Mouse (Mus musculus): ENCODE measurements around the gene Gm9049. TPM values are rescaled to one million over a fixed set of nuclear protein-coding genes. Genes with fewer than 3 reads are reported as not detected.
"Not testable (repeated sequence)": the region's sequence is repeated elsewhere in the genome, so short reads cannot be mapped to it uniquely, and the experiment has no call there.

Gm9049 gene
- not detected in 2 replicates for polyA plus RNA-seq (2016; fragmentation: Nextera tagmentation; extraction: Ambion mirVana)

DNA sequence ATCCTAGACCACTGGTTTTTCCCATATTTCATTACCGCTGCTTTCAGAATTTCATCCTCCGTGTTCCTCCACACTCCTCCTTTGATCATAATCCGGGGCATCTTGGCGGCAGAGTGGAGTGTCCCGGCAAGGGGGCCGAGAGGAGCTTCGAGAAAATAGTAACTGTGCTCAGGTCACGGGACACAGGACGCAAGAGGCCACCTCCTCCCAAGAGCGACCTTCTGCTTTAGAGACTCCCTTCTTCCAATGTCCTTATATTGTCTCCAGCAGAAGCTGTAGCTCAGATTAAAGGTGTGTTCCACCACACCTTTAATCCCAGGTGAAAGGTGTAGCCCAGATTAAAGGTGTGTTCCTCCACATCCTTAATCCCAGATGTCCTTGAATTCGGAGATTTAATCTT lies at the start of gene Gm9049:
Gene Gm9049 (minus strand): TSS at position 101 of the 400 bp plus-strand sequence.
- H3K9me3 ChIP-seq; H3K4me1 ChIP-seq; H3K27me3 ChIP-seq; H3K4me2 ChIP-seq (replicated peaks); H3K4me3 ChIP-seq; ATAC-seq (ENCODE audit: low FRiP score, low read depth); H3K27ac ChIP-seq (replicated peaks); H3K36me3 ChIP-seq; H3K9ac ChIP-seq (replicated peaks): not testable (repeated sequence)
- WGBS: 86% methylated on average over 1 of the region's 11 CpGs

DNA sequence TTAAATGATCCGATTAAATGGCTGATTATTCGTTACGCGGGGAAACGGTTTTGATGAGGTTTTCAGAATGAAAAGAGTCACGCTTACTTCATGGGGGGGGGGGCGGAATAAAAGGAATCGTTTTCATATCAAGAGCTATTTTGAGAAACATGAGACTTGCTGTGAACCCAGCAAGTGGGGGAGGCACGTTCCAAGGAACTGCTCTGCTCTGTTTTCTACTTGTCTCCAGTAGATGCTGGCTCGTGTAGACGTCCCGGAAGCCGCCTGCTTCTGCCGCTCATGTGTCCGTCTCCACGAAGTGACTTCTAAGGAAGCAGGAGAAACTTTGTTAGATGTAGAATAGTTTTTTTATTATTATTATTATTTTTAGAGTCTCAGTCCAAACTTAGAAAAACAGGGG lies 46.0 kb upstream of the Gm9049 start:
- H3K9ac ChIP-seq (replicated peaks): no peak overlapping the region
- no peak for ATAC-seq (ENCODE audit: low FRiP score, low read depth)
- whole genome bisulfite sequencing: 92% methylated on average over 16 of the region's 16 CpGs

DNA sequence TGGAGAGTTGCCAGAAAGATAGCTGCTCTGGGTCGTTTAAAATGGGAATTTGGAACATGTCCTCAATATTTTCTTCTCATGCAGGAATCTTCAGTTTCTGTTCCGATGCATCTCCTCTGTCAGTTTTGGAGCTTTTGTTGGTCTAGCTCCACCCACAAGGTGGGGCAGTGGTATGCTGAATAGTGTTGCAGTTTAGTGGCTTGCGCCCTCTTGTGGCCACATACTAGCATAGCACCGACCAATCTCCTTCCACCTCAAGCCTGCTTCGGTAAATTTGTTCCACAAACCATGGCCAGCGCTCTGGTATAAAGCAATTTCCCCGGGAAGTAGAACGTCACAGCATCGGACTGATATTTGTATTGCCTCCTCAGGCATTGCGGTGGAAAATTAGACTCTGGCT lies 16.5 kb upstream of the Gm9049 start:
- no peak overlapping the region for H3K9ac ChIP-seq (replicated peaks)
- peak overlapping the region; percentile 38 for H3K4me2 ChIP-seq (replicated peaks)
- H3K27me3 ChIP-seq: no peaks in the 10 kb centered on the region
- H3K27ac ChIP-seq (replicated peaks): no peak overlapping the region
- no peaks in the 10 kb centered on the region for H3K4me1 ChIP-seq
- no peaks in the 10 kb centered on the region for H3K9me3 ChIP-seq
- H3K36me3 ChIP-seq: no peaks in the 10 kb centered on the region
- no peak overlapping the region for H3K4me3 ChIP-seq
- peak; percentile 96 for ATAC-seq (ENCODE audit: low FRiP score, low read depth)
- WGBS: 13% methylated on average over 10 of the region's 10 CpGs

More for the DNA sequence above, 46.0 kb upstream of the Gm9049 start:
- Histone ChIP-seq H3K27me3 (no peaks in the 10 kb centered on the region), H3K27ac (replicated peaks) (no peak overlapping the region), H3K9me3 (no peaks in the 10 kb centered on the region), H3K36me3 (no peaks in the 10 kb centered on the region), H3K4me2 (replicated peaks) (no peak overlapping the region), H3K4me3 (no peak overlapping the region), H3K4me1 (no peaks in the 10 kb centered on the region)

DNA sequence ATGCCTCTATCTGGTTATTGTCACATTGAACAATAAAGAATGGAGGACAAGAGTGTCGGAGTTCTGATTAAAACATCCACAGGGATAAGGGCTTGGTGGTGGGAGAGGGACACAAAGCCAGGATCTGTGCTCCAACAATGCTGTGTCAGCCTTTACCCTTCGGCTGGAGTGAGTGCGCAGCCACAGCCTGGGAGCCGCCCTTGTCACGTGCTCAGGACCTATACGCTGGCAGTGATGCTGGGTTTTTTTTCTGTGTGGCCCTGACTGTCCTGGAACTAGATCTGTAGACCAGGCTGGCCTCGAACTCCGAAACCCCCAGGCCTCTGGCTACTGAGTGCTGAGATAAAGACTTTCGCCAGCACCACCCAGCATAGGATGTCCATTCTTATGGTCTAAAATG lies 15.6 kb upstream of the Gm9049 start:
- Histone ChIP-seq H3K9me3 (no peaks in the 10 kb centered on the region), H3K27me3 (no peaks in the 10 kb centered on the region), H3K27ac (replicated peaks) (no peak overlapping the region), H3K4me2 (replicated peaks) (no peak overlapping the region), H3K9ac (replicated peaks) (no peak overlapping the region), H3K4me3 (no peak overlapping the region), H3K4me1 (no peaks in the 10 kb centered on the region), H3K36me3 (no peaks in the 10 kb centered on the region)
- no peak for ATAC-seq (ENCODE audit: low FRiP score, low read depth)
- WGBS: 85% methylated on average over 9 of the region's 9 CpGs

DNA sequence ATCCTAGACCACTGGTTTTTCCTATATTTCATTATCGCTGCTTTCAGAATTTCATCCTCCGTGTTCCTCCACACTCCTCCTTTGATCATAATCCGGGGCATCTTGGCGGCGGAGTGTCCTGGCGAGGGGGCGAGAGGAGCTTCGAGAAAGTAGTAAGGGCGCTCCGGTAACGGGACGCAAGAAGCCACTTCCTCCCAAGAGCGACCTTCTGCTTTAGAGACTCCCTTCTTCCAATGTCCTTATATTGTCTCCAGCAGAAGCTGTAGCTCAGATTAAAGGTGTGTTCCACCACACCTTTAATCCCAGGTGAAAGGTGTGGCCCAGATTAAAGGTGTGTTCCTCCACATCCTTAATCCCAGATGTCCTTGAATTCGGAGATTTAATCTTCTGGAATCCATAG lies 5.3 kb downstream of the Gm9049 start, which contains the start of gene Gm9048:
Gene Gm9048 (minus strand): TSS at position 101 of the 400 bp plus-strand sequence.
- not testable (repeated sequence) for ATAC-seq (ENCODE audit: low FRiP score, low read depth); H3K4me2 ChIP-seq (replicated peaks); H3K4me1 ChIP-seq; H3K27ac ChIP-seq (replicated peaks); H3K36me3 ChIP-seq; H3K9ac ChIP-seq (replicated peaks); H3K27me3 ChIP-seq; H3K9me3 ChIP-seq; H3K4me3 ChIP-seq
- 90% methylated on average over 1 of the region's 14 CpGs for WGBS

DNA sequence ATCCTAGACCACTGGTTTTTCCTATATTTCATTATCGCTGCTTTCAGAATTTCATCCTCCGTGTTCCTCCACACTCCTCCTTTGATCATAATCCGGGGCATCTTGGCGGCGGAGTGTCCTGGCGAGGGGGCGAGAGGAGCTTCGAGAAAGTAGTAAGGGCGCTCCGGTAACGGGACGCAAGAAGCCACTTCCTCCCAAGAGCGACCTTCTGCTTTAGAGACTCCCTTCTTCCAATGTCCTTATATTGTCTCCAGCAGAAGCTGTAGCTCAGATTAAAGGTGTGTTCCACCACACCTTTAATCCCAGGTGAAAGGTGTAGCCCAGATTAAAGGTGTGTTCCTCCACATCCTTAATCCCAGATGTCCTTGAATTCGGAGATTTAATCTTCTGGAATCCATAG lies 10.8 kb downstream of the Gm9049 start, which contains the start of gene Gm9046:
Gene Gm9046 (minus strand): TSS at position 101 of the 400 bp plus-strand sequence.
- ATAC-seq (ENCODE audit: low FRiP score, low read depth); H3K36me3 ChIP-seq: not testable (repeated sequence)
- WGBS: no CpG with 5 or more reads among the region's 14 CpGs

DNA sequence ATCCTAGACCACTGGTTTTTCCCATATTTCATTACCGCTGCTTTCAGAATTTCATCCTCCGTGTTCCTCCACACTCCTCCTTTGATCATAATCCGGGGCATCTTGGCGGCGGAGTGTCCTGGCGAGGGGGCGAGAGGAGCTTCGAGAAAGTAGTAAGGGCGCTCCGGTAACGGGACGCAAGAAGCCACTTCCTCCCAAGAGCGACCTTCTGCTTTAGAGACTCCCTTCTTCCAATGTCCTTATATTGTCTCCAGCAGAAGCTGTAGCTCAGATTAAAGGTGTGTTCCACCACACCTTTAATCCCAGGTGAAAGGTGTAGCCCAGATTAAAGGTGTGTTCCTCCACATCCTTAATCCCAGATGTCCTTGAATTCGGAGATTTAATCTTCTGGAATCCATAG lies 16.2 kb downstream of the Gm9049 start, which contains the start of gene Gm9045:
Gene Gm9045 (minus strand): TSS at position 101 of the 400 bp plus-strand sequence.
- not testable (repeated sequence) for H3K27me3 ChIP-seq; ATAC-seq (ENCODE audit: low FRiP score, low read depth); H3K36me3 ChIP-seq; H3K4me1 ChIP-seq; H3K27ac ChIP-seq (replicated peaks); H3K4me2 ChIP-seq (replicated peaks); H3K9me3 ChIP-seq; H3K9ac ChIP-seq (replicated peaks); H3K4me3 ChIP-seq
- WGBS: no CpG with 5 or more reads among the region's 14 CpGs

More for the DNA sequence above, 10.8 kb downstream of the Gm9049 start, which contains the start of gene Gm9046:
- H3K4me3 ChIP-seq; H3K9ac ChIP-seq (replicated peaks); H3K4me1 ChIP-seq; H3K27ac ChIP-seq (replicated peaks); H3K9me3 ChIP-seq; H3K27me3 ChIP-seq; H3K4me2 ChIP-seq (replicated peaks): not testable (repeated sequence)

DNA sequence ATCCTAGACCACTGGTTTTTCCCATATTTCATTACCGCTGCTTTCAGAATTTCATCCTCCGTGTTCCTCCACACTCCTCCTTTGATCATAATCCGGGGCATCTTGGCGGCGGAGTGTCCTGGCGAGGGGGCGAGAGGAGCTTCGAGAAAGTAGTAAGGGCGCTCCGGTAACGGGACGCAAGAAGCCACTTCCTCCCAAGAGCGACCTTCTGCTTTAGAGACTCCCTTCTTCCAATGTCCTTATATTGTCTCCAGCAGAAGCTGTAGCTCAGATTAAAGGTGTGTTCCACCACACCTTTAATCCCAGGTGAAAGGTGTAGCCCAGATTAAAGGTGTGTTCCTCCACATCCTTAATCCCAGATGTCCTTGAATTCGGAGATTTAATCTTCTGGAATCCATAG lies 21.6 kb downstream of the Gm9049 start, which contains the start of gene Gm9044:
Gene Gm9044 (minus strand): TSS at position 101 of the 400 bp plus-strand sequence.
- H3K9ac ChIP-seq (replicated peaks); H3K4me2 ChIP-seq (replicated peaks); H3K4me1 ChIP-seq; H3K36me3 ChIP-seq; H3K27me3 ChIP-seq; H3K27ac ChIP-seq (replicated peaks); H3K9me3 ChIP-seq; H3K4me3 ChIP-seq; ATAC-seq (ENCODE audit: low FRiP score, low read depth): not testable (repeated sequence)
- no CpG with 5 or more reads among the region's 14 CpGs for WGBS

DNA sequence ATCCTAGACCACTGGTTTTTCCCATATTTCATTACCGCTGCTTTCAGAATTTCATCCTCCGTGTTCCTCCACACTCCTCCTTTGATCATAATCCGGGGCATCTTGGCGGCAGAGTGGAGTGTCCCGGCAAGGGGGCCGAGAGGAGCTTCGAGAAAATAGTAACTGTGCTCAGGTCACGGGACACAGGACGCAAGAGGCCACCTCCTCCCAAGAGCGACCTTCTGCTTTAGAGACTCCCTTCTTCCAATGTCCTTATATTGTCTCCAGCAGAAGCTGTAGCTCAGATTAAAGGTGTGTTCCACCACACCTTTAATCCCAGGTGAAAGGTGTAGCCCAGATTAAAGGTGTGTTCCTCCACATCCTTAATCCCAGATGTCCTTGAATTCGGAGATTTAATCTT lies 27.0 kb downstream of the Gm9049 start, which contains the start of gene Gm9040:
Gene Gm9040 (minus strand): TSS at position 101 of the 400 bp plus-strand sequence.
- H3K27ac ChIP-seq (replicated peaks); H3K9ac ChIP-seq (replicated peaks); ATAC-seq (ENCODE audit: low FRiP score, low read depth); H3K4me2 ChIP-seq (replicated peaks); H3K36me3 ChIP-seq; H3K4me1 ChIP-seq; H3K9me3 ChIP-seq; H3K27me3 ChIP-seq; H3K4me3 ChIP-seq: not testable (repeated sequence)
- no CpG with 5 or more reads among the region's 11 CpGs for WGBS

DNA sequence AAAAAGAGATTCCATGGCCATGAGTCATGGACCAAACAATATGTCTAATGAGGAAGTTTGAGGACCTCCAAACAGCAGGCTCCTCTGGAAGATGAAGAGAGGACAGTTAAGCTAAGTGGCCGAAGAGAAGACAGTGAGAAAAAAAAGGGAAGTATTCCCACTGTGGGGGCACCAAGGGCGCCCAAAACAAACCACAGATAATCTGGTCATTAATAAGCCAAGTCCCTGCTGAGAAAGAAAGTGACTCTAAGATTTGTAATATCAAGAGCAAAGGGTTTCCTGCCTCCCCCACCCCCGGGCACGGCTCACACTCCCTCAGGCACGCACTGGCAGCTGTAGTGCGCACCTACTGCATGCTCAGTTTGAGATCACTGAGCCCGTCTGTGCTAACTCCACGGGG lies 34.9 kb downstream of the Gm9049 start:
- no peaks in the 10 kb centered on the region for H3K36me3 ChIP-seq
- no peak overlapping the region for H3K4me2 ChIP-seq (replicated peaks)
- H3K27ac ChIP-seq (replicated peaks): no peak overlapping the region
- H3K9ac ChIP-seq (replicated peaks): no peak overlapping the region
- 86% methylated on average over 8 of the region's 8 CpGs for WGBS
- H3K4me1 ChIP-seq: no peaks in the 10 kb centered on the region
- no peak overlapping the region for H3K4me3 ChIP-seq
- no peak for ATAC-seq (ENCODE audit: low FRiP score, low read depth)
- no peaks in the 10 kb centered on the region for H3K27me3 ChIP-seq
- no peaks in the 10 kb centered on the region for H3K9me3 ChIP-seq

DNA sequence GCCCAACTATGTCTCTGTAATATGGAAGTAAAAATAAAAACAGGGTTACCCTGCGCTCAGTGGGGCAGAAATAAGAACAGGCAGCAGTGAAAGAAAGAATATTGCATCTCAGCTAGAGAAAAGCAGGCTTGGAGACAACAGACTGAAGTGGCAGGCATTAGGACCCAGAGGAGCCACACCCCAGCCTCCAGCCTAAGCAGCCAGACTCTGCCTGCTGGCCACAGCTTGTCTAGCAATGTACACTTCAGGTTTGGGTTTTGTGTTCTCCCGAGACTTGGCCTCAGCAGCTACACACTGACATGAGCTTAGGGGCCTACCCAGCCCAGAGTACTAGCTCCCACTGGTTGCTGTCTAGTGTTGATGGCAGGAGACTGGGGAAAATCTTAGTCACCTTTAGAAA lies 51.8 kb downstream of the Gm9049 start:
- not testable (repeated sequence) for H3K4me3 ChIP-seq; H3K27me3 ChIP-seq; H3K27ac ChIP-seq (replicated peaks); H3K4me2 ChIP-seq (replicated peaks); ATAC-seq (ENCODE audit: low FRiP score, low read depth); H3K36me3 ChIP-seq; H3K9ac ChIP-seq (replicated peaks); H3K9me3 ChIP-seq; H3K4me1 ChIP-seq
- WGBS: 43% methylated on average over 2 of the region's 2 CpGs

Data from midbrain, embryonic 12.5 days (tissue).